Mouse (Mus musculus): Measurements from ENCODE around the gene Atrn. TPM values are rescaled to one million over a fixed set of nuclear protein-coding genes. Genes with fewer than 3 reads are reported as not detected.

Atrn gene
- polyA plus RNA-seq, 1 experiment from 2014 or later, result 11.5 TPM

DNA sequence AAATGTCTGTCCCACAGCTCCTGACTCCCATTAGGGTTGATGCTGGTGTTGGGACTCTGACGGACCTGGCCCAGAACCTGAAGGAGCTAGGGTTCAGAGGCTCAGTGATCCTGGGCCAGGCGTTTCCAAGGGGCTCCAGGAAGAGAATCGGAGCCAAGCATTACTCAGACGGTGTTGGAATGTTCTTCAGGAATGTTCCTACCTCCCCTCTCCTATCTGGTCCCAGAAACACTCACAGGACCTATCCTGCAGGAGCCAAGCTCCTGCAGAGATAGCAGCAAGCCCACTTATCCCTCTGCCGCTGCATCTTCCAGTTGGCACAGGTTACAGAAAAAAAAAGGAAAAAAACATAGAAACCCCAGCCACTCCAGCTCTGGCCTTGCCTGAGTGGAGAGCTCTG is 155.3 kb downstream of the Atrn start:
- Histone ChIP-seq H3K4me2 (ENCODE audit: low read depth) (no peak overlapping the region), H3K4me3 (ENCODE audit: low read depth, low read length) (no peak overlapping the region), H3K4me1 (ENCODE audit: control insufficient read depth, insufficient read depth, low read length) (peaks cover 3% of the 10 kb centered on the region; the same call in 1 of the 2 replicates), H3K36me3 (ENCODE audit: control insufficient read depth, insufficient read depth, low read length) (no peaks in the 10 kb centered on the region), H3K9ac (ENCODE audit: low read length) (no peak overlapping the region), H3K9me3 (ENCODE audit: control insufficient read depth, low read length) (no peaks in the 10 kb centered on the region), H3K27ac (ENCODE audit: low read depth, low read length) (no peak overlapping the region), H3K27me3 (ENCODE audit: control insufficient read depth, insufficient read depth, low read length) (peaks cover 13% of the 10 kb centered on the region)
- ATAC-seq (ENCODE audit: insufficient read depth, low FRiP score, low TSS enrichment) (no peak), DNase-seq (ENCODE audit: low spot score) (no peak)
- WGBS, result 72% methylated on average over 5 of the region's 5 CpGs

GRCm38 (mm10) chr2:131063404-131063864 is 157.1 kb downstream of the Atrn start, which contains the start of gene Adam33:
TSS of gene Adam33 (minus strand) at chr2:131063814.
- Histone ChIP-seq H3K4me3 (ENCODE audit: low read depth, low read length) (0 out of 2 replicates have a peak within 1 kb of the TSS, but pooled peaks have one; percentile 14), H3K9me3 (ENCODE audit: control insufficient read depth, low read length) (no peaks in the 10 kb centered on the region), H3K4me2 (ENCODE audit: low read depth) (peak within 1 kb of the TSS; percentile 33), H3K9ac (ENCODE audit: low read length) (0 out of 2 replicates have a peak within 1 kb of the TSS, but pooled peaks have one; percentile 18), H3K27ac (ENCODE audit: low read depth, low read length) (no peak within 1 kb of the TSS), H3K27me3 (ENCODE audit: control insufficient read depth, insufficient read depth, low read length) (peaks cover 13% of the 10 kb centered on the region), H3K36me3 (ENCODE audit: control insufficient read depth, insufficient read depth, low read length) (no peaks in the 10 kb centered on the region), H3K4me1 (ENCODE audit: control insufficient read depth, insufficient read depth, low read length) (peaks cover 3% of the 10 kb centered on the region; the same call in 1 of the 2 replicates)
- WGBS, result 4% methylated on average over 25 of the region's 27 CpGs
- no peak for ATAC-seq (ENCODE audit: insufficient read depth, low FRiP score, low TSS enrichment)
- no peak for DNase-seq (ENCODE audit: low spot score)

DNA sequence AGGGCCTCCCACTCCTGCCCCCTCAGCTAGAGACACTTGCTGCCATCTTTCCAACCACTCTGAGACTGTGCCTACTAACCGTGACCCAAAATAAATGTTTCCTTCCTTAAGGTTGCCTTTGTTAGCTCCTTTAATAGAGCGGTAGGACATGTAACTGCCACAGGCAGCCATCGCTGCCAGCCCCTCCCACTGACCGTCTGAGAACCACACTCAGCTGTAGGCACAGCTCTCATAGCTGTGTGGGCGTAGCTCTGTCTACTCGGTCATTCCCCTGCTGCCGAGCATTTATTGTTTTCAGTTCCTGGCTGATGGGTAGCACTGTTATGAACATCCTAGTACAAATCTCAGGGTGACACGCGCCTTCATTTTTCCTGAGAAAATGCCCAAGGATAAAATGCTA is 160.0 kb downstream of the Atrn start:
- no peak overlapping the region for H3K4me3 ChIP-seq (ENCODE audit: low read depth, low read length)
- no peaks in the 10 kb centered on the region for H3K36me3 ChIP-seq (ENCODE audit: control insufficient read depth, insufficient read depth, low read length)
- DNase-seq (ENCODE audit: low spot score) (no peak), ATAC-seq (ENCODE audit: insufficient read depth, low FRiP score, low TSS enrichment) (no peak)
- no peak overlapping the region for H3K9ac ChIP-seq (ENCODE audit: low read length)
- no peak overlapping the region for H3K4me2 ChIP-seq (ENCODE audit: low read depth)
- WGBS, result 76% methylated on average over 9 of the region's 9 CpGs
- no peak overlapping the region for H3K27ac ChIP-seq (ENCODE audit: low read depth, low read length)
- H3K9me3 ChIP-seq (ENCODE audit: control insufficient read depth, low read length), result no peaks in the 10 kb centered on the region
- peaks cover 3% of the 10 kb centered on the region; the same call in 1 of the 2 replicates for H3K4me1 ChIP-seq (ENCODE audit: control insufficient read depth, insufficient read depth, low read length)
- H3K27me3 ChIP-seq (ENCODE audit: control insufficient read depth, insufficient read depth, low read length), result peaks cover 13% of the 10 kb centered on the region

- no peak overlapping the region for H3K27ac ChIP-seq (ENCODE audit: low read depth, low read length)
- ATAC-seq (ENCODE audit: insufficient read depth, low FRiP score, low TSS enrichment), result no peak
- 80% methylated on average over 6 of the region's 6 CpGs for WGBS
- H3K4me3 ChIP-seq (ENCODE audit: low read depth, low read length), result no peak overlapping the region
- no peak for DNase-seq (ENCODE audit: low spot score)
- H3K9me3 ChIP-seq (ENCODE audit: control insufficient read depth, low read length), result no peaks in the 10 kb centered on the region
- peaks cover 12% of the 10 kb centered on the region for H3K27me3 ChIP-seq (ENCODE audit: control insufficient read depth, insufficient read depth, low read length)
- H3K9ac ChIP-seq (ENCODE audit: low read length), result no peak overlapping the region
- no peaks in the 10 kb centered on the region for H3K36me3 ChIP-seq (ENCODE audit: control insufficient read depth, insufficient read depth, low read length)
- peaks cover 3% of the 10 kb centered on the region; the same call in 1 of the 2 replicates for H3K4me1 ChIP-seq (ENCODE audit: control insufficient read depth, insufficient read depth, low read length)
- H3K4me2 ChIP-seq (ENCODE audit: low read depth), result no peak overlapping the region
Measured at GRCm38 (mm10) chr2:131067481-131067880, 161.2 kb downstream of the Atrn start.

- WGBS, result 86% methylated on average over 10 of the region's 10 CpGs
- Histone ChIP-seq H3K36me3 (ENCODE audit: control insufficient read depth, insufficient read depth, low read length) (no peaks in the 10 kb centered on the region), H3K9me3 (ENCODE audit: control insufficient read depth, low read length) (no peaks in the 10 kb centered on the region), H3K4me1 (ENCODE audit: control insufficient read depth, insufficient read depth, low read length) (no peaks in the 10 kb centered on the region), H3K27me3 (ENCODE audit: control insufficient read depth, insufficient read depth, low read length) (no peaks in the 10 kb centered on the region), H3K9ac (ENCODE audit: low read length) (no peak overlapping the region), H3K27ac (ENCODE audit: low read depth, low read length) (no peak overlapping the region), H3K4me2 (ENCODE audit: low read depth) (no peak overlapping the region), H3K4me3 (ENCODE audit: low read depth, low read length) (no peak overlapping the region)
- no peak for ATAC-seq (ENCODE audit: insufficient read depth, low FRiP score, low TSS enrichment)
- no peak for DNase-seq (ENCODE audit: low spot score)
Measured at GRCm38 (mm10) chr2:131072536-131072935, 166.2 kb downstream of the Atrn start.

Small RNA genes within 50 kb of the gene (microRNA-seq; reads per million reads assigned to microRNA genes)
- not detected for gene Mir6973b

Other genes starting within 250 kb of the Atrn start
- 44.5 and 44.8 TPM in 2 replicates for gene Ddrgk1, start 241.8 kb upstream of the Atrn start, polyA plus RNA-seq (2014; fragmentation: Nextera tagmentation; extraction: Ambion mirVana)
- 143 and 144 TPM in 2 replicates for gene Itpa, start 238.9 kb upstream of the Atrn start, polyA plus RNA-seq (2014; fragmentation: Nextera tagmentation; extraction: Ambion mirVana)
- gene Slc4a11, start 209.0 kb upstream of the Atrn start, polyA plus RNA-seq (2014; fragmentation: Nextera tagmentation; extraction: Ambion mirVana), result 0.32 and 0.52 TPM in 2 replicates
- gene 4930402H24Rik, start 89 bp upstream of the Atrn start, polyA plus RNA-seq (2014; fragmentation: Nextera tagmentation; extraction: Ambion mirVana), result 61.6 and 63.2 TPM in 2 replicates
- gene Gfra4, start 136.6 kb downstream of the Atrn start, polyA plus RNA-seq (2014; fragmentation: Nextera tagmentation; extraction: Ambion mirVana), result 5.5 and 7.4 TPM in 2 replicates
- 0.37 and 0.72 TPM in 2 replicates for gene Adam33, start 157.3 kb downstream of the Atrn start, polyA plus RNA-seq (2014; fragmentation: Nextera tagmentation; extraction: Ambion mirVana)
- 0.04 and 0.12 TPM in 2 replicates for gene Siglec1, start 180.3 kb downstream of the Atrn start, polyA plus RNA-seq (2014; fragmentation: Nextera tagmentation; extraction: Ambion mirVana)
- 4.5 and 5.0 TPM in 2 replicates for gene Hspa12b, start 220.8 kb downstream of the Atrn start, polyA plus RNA-seq (2014; fragmentation: Nextera tagmentation; extraction: Ambion mirVana)
- gene Gm11037, start 227.0 kb downstream of the Atrn start, polyA plus RNA-seq (2014; fragmentation: Nextera tagmentation; extraction: Ambion mirVana), result not detected in 2 replicates

Measured in neural tube, embryonic 11.5 days (tissue).